In the genomic region with DNA sequence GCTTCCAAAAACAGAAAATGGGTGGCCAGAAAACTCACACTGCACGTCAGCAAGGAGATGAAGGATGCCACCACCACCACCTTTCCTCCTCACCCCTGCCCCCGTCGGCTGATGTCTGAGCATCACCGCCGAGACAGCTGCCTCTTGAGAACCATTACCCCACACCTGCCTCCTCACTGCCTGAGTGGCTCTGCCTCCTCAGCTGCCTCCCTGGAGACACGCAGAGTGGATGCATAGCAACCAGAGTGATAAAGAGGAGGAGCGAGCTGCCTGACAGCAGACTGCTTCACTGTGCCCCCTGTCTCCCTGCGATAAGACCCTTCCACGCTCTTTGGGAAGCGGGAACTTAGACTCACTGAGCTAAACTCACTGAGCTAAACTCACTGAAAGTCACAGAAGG, we compare ENCODE assay signal across 11 mouse cellular contexts. TPM values are rescaled to one million over a fixed set of nuclear protein-coding genes. Genes with fewer than 3 reads are reported as not detected.
DNase-seq lines count a peak whose midpoint lies in the region; ATAC-seq and TF ChIP-seq lines count a peak whose summit lies in the region.
"Had no signal": no experiment of that assay in that cellular context is flagged by ENCODE, and none has a peak within 500 bp of the region (broad histone marks: within the 10 kb centered on the region; RNA-seq: fewer than 3 reads in every experiment).

No protein-coding gene starts in this region.

- peak; percentile 48; the same call in 1 of the 2 replicates for TF ChIP-seq POLR2A in cortical plate, adult 2 months (IDR thresholded peaks at IDR 0.05; ENCODE audit: extremely low read depth, insufficient read depth, low read length)

- no peaks in the 10 kb centered on the region for H3K9me3 ChIP-seq in hindbrain, embryonic 11.5 days (ENCODE audit: control insufficient read depth, low read length)
- H3K9me3 ChIP-seq in midbrain, embryonic 13.5 days, result no peaks in the 10 kb centered on the region
- H3K9me3 ChIP-seq: limb, embryonic 13.5 days had no signal

- H3K27ac ChIP-seq in cortical plate, adult 2 months (ENCODE audit: insufficient read depth, low read length), result no peak overlapping the region
- no peak overlapping the region for H3K27ac ChIP-seq in hindbrain, embryonic 11.5 days (ENCODE audit: low read depth, low read length)
- H3K27ac ChIP-seq in midbrain, embryonic 13.5 days, result no peak overlapping the region
- H3K27ac ChIP-seq: limb, embryonic 13.5 days had no signal

- H3K9ac ChIP-seq in hindbrain, embryonic 11.5 days (ENCODE audit: low read depth, low read length), result no peak overlapping the region
- H3K9ac ChIP-seq in midbrain, embryonic 13.5 days (replicated peaks), result no peak overlapping the region
- H3K9ac ChIP-seq: limb, embryonic 13.5 days had no signal

- H3K36me3 ChIP-seq in hindbrain, embryonic 11.5 days (ENCODE audit: control insufficient read depth, insufficient read depth, low read length), result no peaks in the 10 kb centered on the region
- no peaks in the 10 kb centered on the region for H3K36me3 ChIP-seq in midbrain, embryonic 13.5 days
- H3K36me3 ChIP-seq: limb, embryonic 13.5 days had no signal

- peak; percentile 10 for DNase-seq in A20 (ENCODE audit: low read depth, low spot score)
- peak; percentile 51 for DNase-seq in hindbrain, embryonic 11.5 days (ENCODE audit: low spot score)
- no peak for DNase-seq in adrenal gland, postnatal 25 days
- no peak for DNase-seq in gastrocnemius, adult 8-10 months (ENCODE audit: low spot score in 2 of 2)
- DNase-seq in adrenal gland, adult 18-20 months (ENCODE audit: low spot score in 2 of 2), result no peak
- DNase-seq in kidney, postnatal 4 days, result no peak

- no peaks in the 10 kb centered on the region for H3K4me1 ChIP-seq in cortical plate, adult 2 months (ENCODE audit: control insufficient read depth, insufficient read depth, low read length)
- H3K4me1 ChIP-seq in hindbrain, embryonic 11.5 days (replicated peaks; ENCODE audit: control insufficient read depth, insufficient read depth, low read length), result no peaks in the 10 kb centered on the region
- peaks cover 13% of the 10 kb centered on the region for H3K4me1 ChIP-seq in midbrain, embryonic 13.5 days (replicated peaks)
- H3K4me1 ChIP-seq: limb, embryonic 13.5 days had no signal

- H3K27me3 ChIP-seq in hindbrain, embryonic 11.5 days (ENCODE audit: control insufficient read depth, insufficient read depth, low read length), result no peaks in the 10 kb centered on the region
- no peaks in the 10 kb centered on the region for H3K27me3 ChIP-seq in midbrain, embryonic 13.5 days
- H3K27me3 ChIP-seq: limb, embryonic 13.5 days had no signal

- ATAC-seq in hindbrain, embryonic 11.5 days (ENCODE audit: low FRiP score), result peak; percentile 86
- peak; percentile 91 for ATAC-seq in midbrain, embryonic 13.5 days

- H3K4me2 ChIP-seq in hindbrain, embryonic 11.5 days (replicated peaks; ENCODE audit: low read depth, low read length), result no peak overlapping the region
- peak overlapping the region; percentile 27; the same call in 1 of the 2 replicates for H3K4me2 ChIP-seq in midbrain, embryonic 13.5 days (replicated peaks)
- H3K4me2 ChIP-seq: limb, embryonic 13.5 days had no signal

- WGBS in hindbrain, embryonic 11.5 days, result 49% methylated on average over 10 of the region's 10 CpGs
- WGBS in midbrain, embryonic 13.5 days, result 31% methylated on average over 10 of the region's 10 CpGs

- TF ChIP-seq CTCF in cortical plate, adult 2 months (IDR thresholded peaks at IDR 0.05; ENCODE audit: extremely low read depth, insufficient read depth, low read length), result no peak

- peak overlapping the region; percentile 3; the same call in 1 of the 2 replicates for H3K4me3 ChIP-seq in cortical plate, adult 2 months (ENCODE audit: insufficient read depth, low read length)
- no peak overlapping the region for H3K4me3 ChIP-seq in hindbrain, embryonic 11.5 days (ENCODE audit: low read depth, low read length)
- H3K4me3 ChIP-seq in midbrain, embryonic 13.5 days (replicated peaks), result no peak overlapping the region
- H3K4me3 ChIP-seq: limb, embryonic 13.5 days had no signal

RNA-seq across cellular contexts. Expression of a gene that starts 20.5 kb away (rescaled TPM):
- 0.93 and 1.9 TPM in 2 replicates for polyA plus RNA-seq in cortical plate, adult 2 months (2012; rRNA removed)
- 3.5 and 3.9 TPM in 2 replicates for polyA plus RNA-seq in hindbrain, embryonic 11.5 days (2014; fragmentation: Nextera tagmentation; extraction: Ambion mirVana)
- polyA plus RNA-seq in midbrain, embryonic 13.5 days (2015; fragmentation: Nextera tagmentation; extraction: Ambion mirVana), result 3.3 and 5.5 TPM in 2 replicates
- 1.7 and 3.5 TPM in 2 replicates for total RNA-seq in adrenal gland, postnatal 25 days (2021)
- total RNA-seq in gastrocnemius, adult 8-10 months (2022), result 1 to 10 TPM; 3.3 to 3.9 (median 3.5) TPM
- total RNA-seq in adrenal gland, adult 18-20 months (2021), result 1 to 10 TPM; 2.4 to 4.0 TPM
- total RNA-seq: megakaryocyte progenitor cell, adult 5-6 weeks; MEL had no signal

Comparison
In these comparisons a context has a peak if more than half of its experiments do, and no peak if none do; other contexts are left out.
1. DNase-seq: peak in A20 (single experiment) and hindbrain, embryonic 11.5 days (single experiment); none in adrenal gland, postnatal 25 days (single experiment), gastrocnemius, adult 8-10 months (0 of 2), adrenal gland, adult 18-20 months (0 of 2) and kidney, postnatal 4 days (0 of 2).